Mouse (Mus musculus) spleen, adult 2 months (tissue): ENCODE data around the gene Nectin2.

ENCODE experiments used
- CTCF ChIP-seq: fragments of 200-500 bp; IDR thresholded peaks from 2 replicates; pipeline ENCODE4 v1.5.1; 2011; ENCODE audit warnings: mild to moderate bottlenecking, inconsistent platforms; ENCODE audit not compliant: insufficient read depth, insufficient read length, insufficient replicate concordance; ENCODE audit errors: extremely low read depth
- POLR2A ChIP-seq: fragments of 200-500 bp; IDR thresholded peaks from 2 replicates; pipeline ENCODE4 v1.6.1; 2011; ENCODE audit warnings: low read depth, low read length, inconsistent platforms

DNA sequence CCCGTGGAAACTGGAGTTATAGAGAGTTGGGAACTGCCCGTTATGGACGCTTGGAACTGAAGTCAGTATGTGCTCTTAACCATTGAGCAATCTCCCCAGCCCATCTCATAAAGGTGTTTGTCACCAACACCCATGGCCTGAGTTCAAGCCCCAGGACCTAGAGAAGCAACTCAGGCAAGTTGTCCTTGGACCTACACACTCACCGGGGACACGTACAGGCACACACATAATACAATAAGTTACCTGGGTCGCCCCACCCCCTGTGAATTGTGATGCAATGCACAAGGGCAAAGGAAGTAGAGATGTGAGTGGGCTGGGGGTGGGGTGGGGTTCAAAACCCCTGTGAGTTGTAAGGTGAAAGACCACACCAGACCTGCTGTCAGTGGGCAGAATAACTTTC, 63.8 kb downstream of the Nectin2 start:
- TF ChIP-seq CTCF (no peak), POLR2A (no peak)
